Mouse (Mus musculus) telencephalon, adult 2 months (tissue): Measurements from ENCODE around the gene Trmt2b.
"Not testable (repeated sequence)": the region's sequence is repeated elsewhere in the genome, so short reads cannot be mapped to it uniquely, and the experiment has no call there.

Experiments
- DNase-seq: peaks from one replicate; pipeline ENCODE4 v3.0.0-alpha.2; 2011; ENCODE audit warnings: low read depth, low spot score

The Trmt2b gene

DNA sequence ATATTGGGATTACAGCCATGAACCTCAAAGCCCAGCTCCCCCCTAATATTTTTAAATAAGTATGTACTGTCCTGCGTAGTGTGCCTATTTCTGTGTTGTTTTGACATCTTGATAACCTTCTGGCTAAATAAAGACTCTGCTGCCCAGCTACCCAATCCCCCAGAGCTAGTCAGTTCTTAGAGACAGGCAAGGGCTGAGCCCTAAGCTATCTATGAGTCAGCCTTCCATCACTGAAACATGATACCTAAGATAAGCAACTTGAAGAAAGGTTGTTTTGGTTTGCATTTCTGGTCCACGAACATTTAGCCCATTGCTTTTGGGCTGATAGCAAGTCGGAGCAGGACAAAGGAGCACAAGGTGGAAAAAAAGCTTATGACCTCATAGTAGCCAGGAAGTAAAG is 56.2 kb downstream of the Trmt2b start:
- no peak for DNase-seq

DNA sequence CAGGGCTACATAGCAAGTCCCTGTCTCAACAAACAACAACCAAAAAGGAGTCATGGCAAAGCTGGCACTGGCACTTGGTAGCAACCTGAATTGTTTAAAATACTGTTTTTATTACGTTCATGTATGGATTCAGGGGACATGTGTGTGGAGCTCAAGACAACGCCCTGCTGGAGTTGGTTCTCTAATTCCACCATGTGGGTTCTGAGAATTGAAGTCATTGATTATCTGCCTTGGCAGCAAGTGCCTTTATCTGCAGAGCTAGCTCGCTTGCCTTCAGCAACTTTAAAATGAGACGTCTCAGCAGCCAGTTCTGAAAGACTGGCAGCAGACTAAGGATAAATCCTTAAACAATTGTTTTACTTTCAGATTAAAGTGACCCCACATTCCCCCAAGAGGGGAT is 58.6 kb downstream of the Trmt2b start:
- DNase-seq = no peak

DNA sequence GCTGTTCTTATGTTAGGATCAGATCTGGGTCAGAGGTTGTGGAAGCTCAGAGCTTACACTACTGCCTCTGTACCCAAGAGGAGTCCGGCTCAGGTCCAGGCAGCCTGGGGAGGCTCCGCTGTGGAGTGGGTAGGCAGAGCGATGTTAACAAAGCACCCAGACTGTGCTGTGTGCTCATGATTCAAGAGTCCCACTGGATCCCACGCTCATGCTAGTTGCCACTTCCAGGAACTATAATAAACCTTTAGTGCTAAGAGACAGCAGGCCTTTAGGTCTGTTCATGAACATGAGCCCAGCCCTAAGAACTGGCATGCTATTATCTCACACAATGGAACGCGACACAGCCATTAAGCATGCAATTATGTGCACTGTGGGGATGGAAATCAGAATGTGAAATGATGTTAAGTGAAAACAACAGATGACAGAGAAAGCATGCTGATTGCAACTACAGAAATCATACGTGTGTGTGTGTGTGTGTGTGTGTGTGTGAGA is 65.6 kb downstream of the Trmt2b start:
- peak; percentile 34 for DNase-seq

DNA sequence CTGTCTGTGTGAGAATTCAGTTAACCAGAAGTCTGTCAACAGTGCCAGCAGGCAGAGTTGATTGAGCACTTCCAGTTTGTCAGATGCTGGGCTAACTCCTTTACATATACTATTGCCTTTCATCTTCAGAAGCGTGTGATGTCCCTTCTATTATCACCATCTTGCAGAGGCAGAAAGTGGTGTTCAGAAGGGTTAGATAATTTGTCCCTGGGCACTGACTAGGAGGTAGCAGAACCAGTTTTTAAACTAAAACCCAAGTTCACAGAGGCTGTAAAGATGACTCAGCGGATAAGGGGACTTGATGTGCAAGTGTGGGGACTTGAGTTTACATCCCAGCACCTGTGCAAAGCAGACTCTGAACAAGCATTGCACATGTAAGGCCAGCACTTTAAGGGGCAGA is 68.3 kb downstream of the Trmt2b start:
- DNase-seq = no peak

DNA sequence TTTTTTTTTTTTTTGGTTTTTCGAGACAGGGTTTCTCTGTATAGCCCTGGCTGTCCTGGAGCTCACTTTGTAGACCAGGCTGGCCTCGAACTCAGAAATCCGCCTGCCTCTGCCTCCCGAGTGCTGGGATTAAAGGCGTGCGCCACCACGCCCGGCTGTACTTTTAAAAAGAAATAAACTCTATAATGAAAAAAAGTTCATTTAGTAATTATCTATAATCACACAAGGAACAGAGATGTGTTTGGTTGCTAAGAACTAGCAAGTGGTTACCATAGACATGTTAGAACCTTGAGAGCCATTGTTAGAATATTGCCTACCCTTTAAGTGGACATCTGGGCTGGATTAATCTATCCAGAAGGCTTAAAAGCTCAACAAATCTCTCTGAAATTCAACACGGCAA is 89.6 kb downstream of the Trmt2b start, which contains the start of gene Arl13a:
TSS of gene Arl13a (plus strand) at position 301 of the 400 bp plus-strand sequence.
- DNase-seq = not testable (repeated sequence)

DNA sequence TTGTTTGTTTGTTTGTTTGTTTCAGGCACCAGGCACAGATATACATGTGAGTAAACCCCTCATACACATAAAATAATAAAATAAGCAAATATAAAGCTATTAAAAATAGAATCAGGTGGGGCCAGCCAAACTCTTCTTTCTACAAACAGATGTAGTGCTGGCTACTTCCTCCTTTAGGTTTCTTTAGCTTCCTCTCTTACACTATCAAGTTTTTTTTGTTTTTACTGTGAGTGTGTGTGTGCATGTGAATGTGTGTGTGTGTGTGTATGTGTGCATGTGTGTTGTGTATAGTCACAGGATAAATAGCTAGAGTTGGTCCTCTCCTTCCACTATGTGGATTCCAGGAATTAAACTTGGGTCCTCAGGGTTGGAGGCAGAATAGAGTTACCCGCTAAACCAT is 102.1 kb downstream of the Trmt2b start:
- DNase-seq = no peak
